Mouse (Mus musculus): ENCODE measurements around the gene Armt1. TPM values are rescaled to one million over a fixed set of nuclear protein-coding genes. Genes with fewer than 3 reads are reported as not detected.
A peak's percentile ranks its signal among the peaks of the same experiment; 100 is the strongest.

Armt1 gene
- polyA plus RNA-seq, 1 experiment from 2014 or later = 9.0 TPM

DNA sequence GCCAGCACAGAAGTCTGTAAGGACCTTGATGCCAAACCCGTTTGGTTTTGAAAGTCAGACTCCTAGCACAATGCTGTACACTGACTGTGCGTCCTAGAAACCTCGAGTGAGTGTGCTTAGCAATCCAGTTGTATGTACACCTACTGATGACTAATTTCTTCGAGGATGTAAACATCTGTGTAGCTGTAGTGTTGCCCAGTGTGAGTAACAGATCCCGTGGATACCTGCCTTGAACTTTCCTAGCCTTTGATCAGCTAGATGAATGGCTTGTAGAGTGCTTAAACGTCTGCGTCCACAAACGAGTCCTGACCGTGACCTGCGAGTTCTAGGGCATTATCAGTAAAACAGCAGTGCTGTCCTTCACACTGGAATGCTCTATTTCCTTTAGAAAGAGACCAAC is 43.2 kb upstream of the Armt1 start:
- Histone ChIP-seq H3K9me3 (ENCODE audit: low read length) (no peaks in the 10 kb centered on the region), H3K27ac (ENCODE audit: low read length) (peak overlapping the region; percentile 100; the same call in 1 of the 2 replicates), H3K4me3 (ENCODE audit: low read depth, low read length) (peak overlapping the region; percentile 98), H3K4me1 (ENCODE audit: insufficient read depth, low read depth, low read length) (peaks cover 15% of the 10 kb centered on the region; the same call in 1 of the 2 replicates), H3K9ac (replicated peaks; ENCODE audit: low read depth) (peak overlapping the region; percentile 99), H3K4me2 (replicated peaks; ENCODE audit: low read depth, low read length) (peak overlapping the region; percentile 89), H3K27me3 (replicated peaks; ENCODE audit: insufficient read depth, low read length) (no peaks in the 10 kb centered on the region), H3K36me3 (ENCODE audit: insufficient read depth, low read length) (no peaks in the 10 kb centered on the region; the same call in none of the 2 replicates)
- 4% methylated on average over 10 of the region's 10 CpGs for WGBS
- TF ChIP-seq EP300 (IDR thresholded peaks at IDR 0.05) = no peak
- no peak for TF ChIP-seq CTCF (IDR thresholded peaks at IDR 0.05)
- peak; percentile 66 for DNase-seq (ENCODE audit: low spot score)
- ATAC-seq = no peak

DNA sequence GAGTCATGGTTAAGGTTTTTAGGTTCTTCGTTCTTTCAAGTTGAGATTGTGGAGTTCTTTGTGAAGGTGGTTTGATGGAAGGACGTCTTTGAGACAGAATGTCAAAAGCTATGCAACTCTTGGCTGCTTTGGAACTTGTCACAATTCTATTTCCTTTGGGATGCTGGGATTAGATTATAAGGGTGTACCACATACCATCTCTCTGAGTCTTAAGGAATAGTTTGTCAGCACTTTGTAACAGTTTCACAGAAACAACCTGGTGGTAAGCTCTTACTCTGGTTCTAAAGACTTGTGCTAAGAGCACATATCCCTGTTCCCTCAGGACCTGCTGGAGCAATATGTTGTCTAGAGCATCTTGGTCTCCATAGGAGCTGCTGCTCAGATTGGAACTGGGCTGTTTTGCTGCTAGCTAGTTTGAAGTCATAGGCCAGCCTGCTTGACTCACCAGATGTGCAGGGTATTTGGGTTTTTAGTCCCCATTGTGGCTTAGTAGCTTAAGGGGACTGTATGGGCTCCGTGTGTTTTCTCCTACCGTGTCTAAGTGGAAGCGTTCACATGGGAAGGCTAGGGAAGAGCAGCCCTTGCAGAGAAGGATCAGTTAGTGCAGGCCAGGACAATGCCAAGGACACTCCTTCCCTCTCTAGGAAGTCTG is 42.7 kb upstream of the Armt1 start:
- H3K9me3 ChIP-seq (ENCODE audit: low read length) = no peaks in the 10 kb centered on the region
- 33% methylated on average over 5 of the region's 5 CpGs for WGBS
- H3K4me1 ChIP-seq (ENCODE audit: insufficient read depth, low read depth, low read length) = peaks cover 15% of the 10 kb centered on the region; the same call in 1 of the 2 replicates
- TF ChIP-seq CTCF (IDR thresholded peaks at IDR 0.05) = no peak
- no peak for TF ChIP-seq EP300 (IDR thresholded peaks at IDR 0.05)
- peak overlapping the region; percentile 98; the same call in 1 of the 2 replicates for H3K4me3 ChIP-seq (ENCODE audit: low read depth, low read length)
- H3K36me3 ChIP-seq (ENCODE audit: insufficient read depth, low read length) = no peaks in the 10 kb centered on the region; the same call in none of the 2 replicates
- H3K9ac ChIP-seq (replicated peaks; ENCODE audit: low read depth) = 0 out of 2 replicates have a peak overlapping the region, but pooled peaks have one; percentile 99
- H3K4me2 ChIP-seq (replicated peaks; ENCODE audit: low read depth, low read length) = peak overlapping the region; percentile 89
- DNase-seq (ENCODE audit: low spot score) (no peak), ATAC-seq (no peak)
- peak overlapping the region; percentile 100; the same call in 1 of the 2 replicates for H3K27ac ChIP-seq (ENCODE audit: low read length)
- no peaks in the 10 kb centered on the region for H3K27me3 ChIP-seq (replicated peaks; ENCODE audit: insufficient read depth, low read length)

DNA sequence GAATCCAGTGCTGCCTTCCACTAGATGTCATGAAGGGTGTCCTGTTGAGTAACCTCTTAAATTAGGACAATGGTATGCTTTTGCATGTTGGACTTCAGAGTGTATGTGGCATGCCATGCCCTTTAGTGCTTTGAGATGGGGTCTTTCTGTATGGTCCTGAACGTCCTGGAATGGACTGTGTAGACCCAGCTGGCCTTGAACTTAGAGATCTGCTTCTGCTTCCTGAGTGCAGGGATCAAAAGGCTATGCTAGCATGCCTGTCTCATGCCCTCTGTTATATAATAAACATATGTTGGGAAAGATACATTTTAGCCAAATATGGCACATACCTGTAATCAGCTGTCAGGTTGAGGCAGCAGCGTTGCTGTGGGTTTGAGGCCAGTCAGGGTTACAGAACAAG is 41.7 kb upstream of the Armt1 start:
- Histone ChIP-seq H3K27me3 (replicated peaks; ENCODE audit: insufficient read depth, low read length) (no peaks in the 10 kb centered on the region), H3K4me1 (ENCODE audit: insufficient read depth, low read depth, low read length) (peaks cover 16% of the 10 kb centered on the region; the same call in 1 of the 2 replicates), H3K4me3 (ENCODE audit: low read depth, low read length) (no peak overlapping the region), H3K36me3 (ENCODE audit: insufficient read depth, low read length) (no peaks in the 10 kb centered on the region; the same call in none of the 2 replicates), H3K9ac (replicated peaks; ENCODE audit: low read depth) (no peak overlapping the region), H3K27ac (ENCODE audit: low read length) (no peak overlapping the region), H3K9me3 (ENCODE audit: low read length) (no peaks in the 10 kb centered on the region), H3K4me2 (replicated peaks; ENCODE audit: low read depth, low read length) (no peak overlapping the region)
- WGBS = 42% methylated on average over 2 of the region's 2 CpGs
- TF ChIP-seq EP300 (IDR thresholded peaks at IDR 0.05) (no peak), CTCF (IDR thresholded peaks at IDR 0.05) (no peak)
- DNase-seq (ENCODE audit: low spot score) (no peak), ATAC-seq (no peak)

DNA sequence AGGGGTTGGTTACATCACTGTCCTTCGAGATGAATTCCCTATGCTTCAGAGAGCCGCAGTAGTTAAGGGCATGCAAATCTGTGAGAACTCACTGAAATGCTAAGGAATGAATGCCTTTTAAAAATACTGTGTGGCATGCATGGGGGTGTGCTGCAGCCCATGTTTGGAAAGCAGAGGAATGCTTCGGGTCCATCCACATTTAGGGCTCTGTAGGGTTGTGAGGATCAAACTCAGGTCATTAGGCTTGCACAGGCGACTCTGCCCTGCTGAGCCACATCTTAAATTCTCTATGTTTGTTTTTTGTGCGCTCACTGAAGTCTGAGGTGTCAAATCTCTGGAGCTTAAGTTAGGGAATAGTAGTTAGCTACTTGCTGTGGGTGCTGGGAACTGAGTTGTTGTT is 41.2 kb upstream of the Armt1 start:
- H3K27ac ChIP-seq (ENCODE audit: low read length) = no peak overlapping the region
- ATAC-seq (no peak), DNase-seq (ENCODE audit: low spot score) (no peak)
- no peak overlapping the region for H3K9ac ChIP-seq (replicated peaks; ENCODE audit: low read depth)
- peaks cover 18% of the 10 kb centered on the region; the same call in 1 of the 2 replicates for H3K4me1 ChIP-seq (ENCODE audit: insufficient read depth, low read depth, low read length)
- H3K4me2 ChIP-seq (replicated peaks; ENCODE audit: low read depth, low read length) = no peak overlapping the region
- no peaks in the 10 kb centered on the region; the same call in none of the 2 replicates for H3K36me3 ChIP-seq (ENCODE audit: insufficient read depth, low read length)
- 60% methylated on average over 5 of the region's 5 CpGs for WGBS
- no peaks in the 10 kb centered on the region for H3K9me3 ChIP-seq (ENCODE audit: low read length)
- no peaks in the 10 kb centered on the region for H3K27me3 ChIP-seq (replicated peaks; ENCODE audit: insufficient read depth, low read length)
- TF ChIP-seq EP300 (IDR thresholded peaks at IDR 0.05) (no peak), CTCF (IDR thresholded peaks at IDR 0.05) (no peak)
- no peak overlapping the region for H3K4me3 ChIP-seq (ENCODE audit: low read depth, low read length)

GRCm38 (mm10) chr10:4391851-4392250 is 40.4 kb upstream of the Armt1 start:
- Histone ChIP-seq H3K27me3 (replicated peaks; ENCODE audit: insufficient read depth, low read length) (no peaks in the 10 kb centered on the region), H3K4me3 (ENCODE audit: low read depth, low read length) (no peak overlapping the region), H3K9me3 (ENCODE audit: low read length) (no peaks in the 10 kb centered on the region), H3K27ac (ENCODE audit: low read length) (no peak overlapping the region), H3K4me2 (replicated peaks; ENCODE audit: low read depth, low read length) (no peak overlapping the region), H3K36me3 (ENCODE audit: insufficient read depth, low read length) (no peaks in the 10 kb centered on the region; the same call in none of the 2 replicates), H3K9ac (replicated peaks; ENCODE audit: low read depth) (no peak overlapping the region), H3K4me1 (ENCODE audit: insufficient read depth, low read depth, low read length) (peaks cover 18% of the 10 kb centered on the region; the same call in 1 of the 2 replicates)
- DNase-seq (ENCODE audit: low spot score) (peak; percentile 61), ATAC-seq (no peak)
- TF ChIP-seq EP300 (IDR thresholded peaks at IDR 0.05) (no peak), CTCF (IDR thresholded peaks at IDR 0.05) (peak; percentile 82)
- 27% methylated on average over 6 of the region's 6 CpGs for WGBS

DNA sequence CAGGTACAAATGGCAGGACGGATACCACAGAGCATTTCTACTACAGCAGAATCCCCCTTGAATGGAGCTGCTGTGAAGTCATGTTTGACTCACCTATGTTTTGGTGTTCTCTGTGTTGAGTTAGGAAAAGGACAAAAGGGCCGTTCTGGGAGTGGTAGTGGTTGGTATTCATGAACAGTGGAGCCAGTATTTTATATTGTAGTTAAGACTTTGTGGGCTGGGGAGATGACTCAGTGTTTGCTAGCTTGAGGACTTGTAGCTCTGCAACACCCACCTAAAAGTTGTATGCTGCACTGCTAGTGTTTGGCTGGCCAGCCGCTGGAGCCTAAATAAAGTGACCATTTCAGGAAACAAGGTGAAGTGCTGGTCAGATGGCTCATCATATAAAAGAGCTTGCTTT is 36.9 kb upstream of the Armt1 start:
- H3K4me1 ChIP-seq (ENCODE audit: insufficient read depth, low read depth, low read length) = peaks cover 2% of the 10 kb centered on the region; the same call in 1 of the 2 replicates
- H3K27ac ChIP-seq (ENCODE audit: low read length) = no peak overlapping the region
- no peaks in the 10 kb centered on the region for H3K27me3 ChIP-seq (replicated peaks; ENCODE audit: insufficient read depth, low read length)
- no peak overlapping the region for H3K4me2 ChIP-seq (replicated peaks; ENCODE audit: low read depth, low read length)
- peak; percentile 34; the same call in 1 of the 2 replicates for ATAC-seq
- TF ChIP-seq CTCF (IDR thresholded peaks at IDR 0.05) = no peak
- TF ChIP-seq EP300 (IDR thresholded peaks at IDR 0.05) = no peak
- no peaks in the 10 kb centered on the region for H3K9me3 ChIP-seq (ENCODE audit: low read length)
- WGBS = 63% methylated on average over 3 of the region's 3 CpGs
- H3K36me3 ChIP-seq (ENCODE audit: insufficient read depth, low read length) = no peaks in the 10 kb centered on the region; the same call in none of the 2 replicates
- DNase-seq (ENCODE audit: low spot score) = peak; percentile 31
- no peak overlapping the region for H3K9ac ChIP-seq (replicated peaks; ENCODE audit: low read depth)
- no peak overlapping the region for H3K4me3 ChIP-seq (ENCODE audit: low read depth, low read length)
